Mouse (Mus musculus): ENCODE results near the gene Tbcel.

The Tbcel gene

DNA sequence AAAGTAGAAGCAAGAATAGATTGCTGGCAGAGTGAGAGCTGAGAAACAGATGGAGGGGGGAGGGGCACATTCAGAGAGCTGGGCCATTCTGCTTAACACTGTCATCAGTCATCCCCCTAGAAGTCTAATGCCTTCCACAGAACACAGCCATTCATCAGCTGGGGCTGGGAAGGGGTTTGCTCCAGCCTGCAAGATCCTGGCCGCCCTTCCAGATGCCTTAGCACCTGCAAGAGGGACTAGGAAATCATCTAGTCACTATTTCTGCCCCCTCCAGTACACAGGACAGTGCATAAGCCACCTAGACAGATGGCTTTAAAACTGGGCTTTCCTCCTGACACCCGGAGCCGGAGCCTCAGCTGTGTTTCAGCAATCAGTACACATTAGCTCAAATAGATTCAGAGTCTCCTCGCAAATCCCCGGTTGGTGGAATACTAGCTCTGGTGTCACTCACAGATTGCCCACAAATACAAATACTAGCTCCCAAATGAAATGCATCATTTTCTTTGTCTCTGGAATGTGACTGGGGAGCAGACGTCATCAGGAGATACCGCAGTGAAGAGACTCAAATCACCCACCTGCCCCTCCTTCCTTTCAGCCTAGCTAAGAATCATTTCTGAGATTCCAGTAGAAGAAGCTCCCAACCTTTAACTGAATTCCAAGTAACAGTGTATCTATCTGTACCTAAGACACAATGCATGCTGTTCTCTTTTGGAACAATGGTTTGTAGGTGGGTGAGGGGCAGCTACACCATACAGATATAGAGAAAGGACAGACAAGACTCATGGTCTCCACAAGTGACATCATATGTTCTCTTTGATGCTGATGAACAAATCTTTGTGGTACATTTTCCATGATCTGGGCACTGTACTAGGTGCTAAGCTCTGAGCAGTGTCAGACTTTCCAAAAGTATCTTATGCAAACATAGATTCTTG is 22.9 kb upstream of the Tbcel start:
- TF ChIP-seq POU5F1 (IDR thresholded peaks at IDR 0.05; ENCODE audit: borderline replicate concordance, low read length), result no peak
- no peak for TF ChIP-seq NANOG (IDR thresholded peaks at IDR 0.05; ENCODE audit: borderline replicate concordance, low read length)
- no peak for TF ChIP-seq CTCF (conservative IDR thresholded peaks at IDR 0.05; ENCODE audit: low read length)
- H3K4me3 ChIP-seq (replicated peaks; ENCODE audit: low read length), result no peak overlapping the region
- 0 out of 2 replicates have a peak, but pooled peaks cover 2% of the 10 kb centered on the region for H3K27me3 ChIP-seq (ENCODE audit: insufficient read depth, low read length)
- no peaks in the 10 kb centered on the region for H3K36me3 ChIP-seq (ENCODE audit: insufficient read depth, low read length)
- H3K9me3 ChIP-seq (ENCODE audit: low read length), result no peaks in the 10 kb centered on the region
- H3K4me1 ChIP-seq (replicated peaks; ENCODE audit: low read depth, low read length), result peaks cover 16% of the 10 kb centered on the region

- Histone ChIP-seq H3K4me1 (replicated peaks; ENCODE audit: low read depth, low read length) (peaks cover 27% of the 10 kb centered on the region), H3K9me3 (ENCODE audit: low read length) (no peaks in the 10 kb centered on the region), H3K36me3 (ENCODE audit: insufficient read depth, low read length) (no peaks in the 10 kb centered on the region), H3K4me3 (replicated peaks; ENCODE audit: low read length) (peak overlapping the region; percentile 78), H3K27me3 (ENCODE audit: insufficient read depth, low read length) (peaks cover 49% of the 10 kb centered on the region)
- TF ChIP-seq POU5F1 (IDR thresholded peaks at IDR 0.05; ENCODE audit: borderline replicate concordance, low read length) (no peak), NANOG (IDR thresholded peaks at IDR 0.05; ENCODE audit: borderline replicate concordance, low read length) (no peak), CTCF (conservative IDR thresholded peaks at IDR 0.05; ENCODE audit: low read length) (no peak)
These were observed 13.0 kb upstream of the Tbcel start for GRCm38 (mm10) chr9:42520587-42521084.

- H3K9me3 ChIP-seq (ENCODE audit: low read length), result no peaks in the 10 kb centered on the region
- H3K36me3 ChIP-seq (ENCODE audit: insufficient read depth, low read length), result no peaks in the 10 kb centered on the region
- peaks cover 43% of the 10 kb centered on the region for H3K27me3 ChIP-seq (ENCODE audit: insufficient read depth, low read length)
- H3K4me3 ChIP-seq (replicated peaks; ENCODE audit: low read length), result no peak overlapping the region
- no peak for TF ChIP-seq POU5F1 (IDR thresholded peaks at IDR 0.05; ENCODE audit: borderline replicate concordance, low read length)
- TF ChIP-seq NANOG (IDR thresholded peaks at IDR 0.05; ENCODE audit: borderline replicate concordance, low read length), result no peak
- no peak for TF ChIP-seq CTCF (conservative IDR thresholded peaks at IDR 0.05; ENCODE audit: low read length)
- peaks cover 30% of the 10 kb centered on the region for H3K4me1 ChIP-seq (replicated peaks; ENCODE audit: low read depth, low read length)
These were observed 10.6 kb upstream of the Tbcel start for GRCm38 (mm10) chr9:42518163-42518562.

GRCm38 (mm10) chr9:42513159-42513558 is 5.5 kb upstream of the Tbcel start:
- H3K9me3 ChIP-seq (ENCODE audit: low read length), result peaks cover 27% of the 10 kb centered on the region
- H3K27me3 ChIP-seq (ENCODE audit: insufficient read depth, low read length), result peaks cover 3% of the 10 kb centered on the region; the same call in 1 of the 2 replicates
- peaks cover 26% of the 10 kb centered on the region for H3K4me1 ChIP-seq (replicated peaks; ENCODE audit: low read depth, low read length)
- no peak for TF ChIP-seq CTCF (conservative IDR thresholded peaks at IDR 0.05; ENCODE audit: low read length)
- no peak for TF ChIP-seq NANOG (IDR thresholded peaks at IDR 0.05; ENCODE audit: borderline replicate concordance, low read length)
- TF ChIP-seq POU5F1 (IDR thresholded peaks at IDR 0.05; ENCODE audit: borderline replicate concordance, low read length), result no peak
- no peak overlapping the region for H3K4me3 ChIP-seq (replicated peaks; ENCODE audit: low read length)
- no peaks in the 10 kb centered on the region for H3K36me3 ChIP-seq (ENCODE audit: insufficient read depth, low read length)

DNA sequence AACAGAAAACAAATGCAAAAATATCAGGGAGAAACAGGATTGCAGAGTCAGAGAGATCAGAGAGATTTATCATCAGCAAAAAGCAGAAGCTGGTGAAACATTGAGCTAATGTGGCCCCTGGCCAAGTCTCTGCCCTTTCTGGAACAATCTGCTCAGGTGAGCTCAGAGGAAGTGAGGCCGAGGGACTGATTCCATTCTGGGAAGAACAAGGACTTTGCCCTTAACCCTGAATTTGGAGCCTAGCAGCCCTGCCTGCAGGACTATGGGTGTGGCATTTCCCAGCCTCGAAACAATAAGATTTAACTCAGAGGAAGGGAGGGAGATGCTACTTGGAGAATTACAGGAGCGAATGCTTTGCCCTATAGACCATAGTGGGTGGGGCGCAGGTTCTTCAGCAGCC is 4.7 kb upstream of the Tbcel start:
- H3K27me3 ChIP-seq (ENCODE audit: insufficient read depth, low read length), result peaks cover 3% of the 10 kb centered on the region; the same call in 1 of the 2 replicates
- no peak overlapping the region for H3K4me3 ChIP-seq (replicated peaks; ENCODE audit: low read length)
- H3K4me1 ChIP-seq (replicated peaks; ENCODE audit: low read depth, low read length), result peaks cover 19% of the 10 kb centered on the region
- peaks cover 27% of the 10 kb centered on the region for H3K9me3 ChIP-seq (ENCODE audit: low read length)
- no peaks in the 10 kb centered on the region for H3K36me3 ChIP-seq (ENCODE audit: insufficient read depth, low read length)
- no peak for TF ChIP-seq CTCF (conservative IDR thresholded peaks at IDR 0.05; ENCODE audit: low read length)
- TF ChIP-seq NANOG (IDR thresholded peaks at IDR 0.05; ENCODE audit: borderline replicate concordance, low read length), result no peak
- TF ChIP-seq POU5F1 (IDR thresholded peaks at IDR 0.05; ENCODE audit: borderline replicate concordance, low read length), result no peak

DNA sequence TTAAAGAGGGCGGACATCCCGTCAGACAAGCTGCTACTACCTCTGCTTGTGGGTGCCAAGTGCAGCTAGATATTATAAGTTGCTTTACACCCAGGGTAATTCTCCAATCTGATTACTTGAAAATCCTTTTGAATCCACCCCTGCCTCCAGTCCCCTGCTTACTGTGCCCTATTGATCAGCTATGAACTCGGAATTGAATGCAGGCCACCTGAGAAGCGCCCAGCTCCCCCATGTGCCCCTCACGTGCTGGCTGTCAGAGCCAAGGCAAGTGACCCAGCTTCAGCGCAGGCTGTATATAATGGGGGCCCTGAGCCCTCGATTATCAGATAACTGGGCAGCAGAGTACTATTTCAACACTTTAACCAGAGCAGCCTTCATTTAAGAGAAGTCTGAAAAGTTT is 626 bp upstream of the Tbcel start:
- Histone ChIP-seq H3K27me3 (ENCODE audit: insufficient read depth, low read length) (peaks cover 2% of the 10 kb centered on the region; the same call in 1 of the 2 replicates), H3K9me3 (ENCODE audit: low read length) (peaks cover 27% of the 10 kb centered on the region), H3K4me1 (replicated peaks; ENCODE audit: low read depth, low read length) (peaks cover 15% of the 10 kb centered on the region), H3K4me3 (replicated peaks; ENCODE audit: low read length) (no peak overlapping the region), H3K36me3 (ENCODE audit: insufficient read depth, low read length) (no peaks in the 10 kb centered on the region)
- TF ChIP-seq CTCF (conservative IDR thresholded peaks at IDR 0.05; ENCODE audit: low read length), result no peak
- no peak for TF ChIP-seq NANOG (IDR thresholded peaks at IDR 0.05; ENCODE audit: borderline replicate concordance, low read length)
- TF ChIP-seq POU5F1 (IDR thresholded peaks at IDR 0.05; ENCODE audit: borderline replicate concordance, low read length), result no peak

DNA sequence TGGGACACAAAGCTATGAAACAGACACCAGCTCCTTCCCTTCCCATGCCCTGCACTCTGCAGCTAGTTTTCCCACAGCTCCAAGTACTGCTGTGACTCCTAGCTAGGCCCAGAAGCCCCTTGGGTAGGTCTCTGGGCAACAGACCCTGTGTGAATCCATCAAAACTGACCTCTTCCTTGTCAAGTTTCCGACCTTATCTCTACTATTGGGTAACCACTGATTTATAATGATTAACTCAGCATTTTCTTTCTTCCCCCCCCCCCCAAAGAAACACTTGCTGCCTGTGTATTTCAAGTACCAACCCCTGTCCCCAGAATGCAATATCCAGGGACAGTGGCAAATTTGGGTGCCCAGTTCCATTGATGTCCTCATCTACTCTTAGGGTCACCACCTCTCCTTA is 587 bp downstream of the Tbcel start:
- H3K4me1 ChIP-seq (replicated peaks; ENCODE audit: low read depth, low read length), result peaks cover 3% of the 10 kb centered on the region
- TF ChIP-seq POU5F1 (IDR thresholded peaks at IDR 0.05; ENCODE audit: borderline replicate concordance, low read length) (no peak), NANOG (IDR thresholded peaks at IDR 0.05; ENCODE audit: borderline replicate concordance, low read length) (no peak), CTCF (conservative IDR thresholded peaks at IDR 0.05; ENCODE audit: low read length) (no peak)
- H3K9me3 ChIP-seq (ENCODE audit: low read length), result peaks cover 27% of the 10 kb centered on the region
- peaks cover 2% of the 10 kb centered on the region; the same call in 1 of the 2 replicates for H3K27me3 ChIP-seq (ENCODE audit: insufficient read depth, low read length)
- no peak overlapping the region for H3K4me3 ChIP-seq (replicated peaks; ENCODE audit: low read length)
- H3K36me3 ChIP-seq (ENCODE audit: insufficient read depth, low read length), result no peaks in the 10 kb centered on the region

- Histone ChIP-seq H3K4me3 (replicated peaks; ENCODE audit: low read length) (no peak overlapping the region), H3K36me3 (ENCODE audit: insufficient read depth, low read length) (no peaks in the 10 kb centered on the region), H3K9me3 (ENCODE audit: low read length) (peaks cover 16% of the 10 kb centered on the region), H3K4me1 (replicated peaks; ENCODE audit: low read depth, low read length) (no peaks in the 10 kb centered on the region), H3K27me3 (ENCODE audit: insufficient read depth, low read length) (peaks cover 2% of the 10 kb centered on the region; the same call in 1 of the 2 replicates)
- TF ChIP-seq POU5F1 (IDR thresholded peaks at IDR 0.05; ENCODE audit: borderline replicate concordance, low read length) (no peak), CTCF (conservative IDR thresholded peaks at IDR 0.05; ENCODE audit: low read length) (no peak)
These were observed 2.6 kb downstream of the Tbcel start for GRCm38 (mm10) chr9:42504971-42505510.
